Mouse (Mus musculus): ENCODE data around the gene Tada2a.

- TF ChIP-seq CTCF (IDR thresholded peaks at IDR 0.05; ENCODE audit: insufficient read depth, low read length): no peak
- no peak for TF ChIP-seq POLR2A (IDR thresholded peaks at IDR 0.05; ENCODE audit: borderline replicate concordance, extremely low read depth, low read depth, low read length)
These were observed 56.3 kb downstream of the Tada2a start for GRCm38 (mm10) chr11:84072904-84073651.
